Mouse (Mus musculus) MEL (cell line): ENCODE data around the gene Mtmr4.

Experiments
- CHD1 ChIP-seq: IDR thresholded peaks from 2 replicates; pipeline ENCODE4 v1.6.1; 2012; ENCODE audit warnings: low read depth, mild to moderate bottlenecking, inconsistent platforms, low read length, improper control_type of control experiment
- CTCF ChIP-seq, 3 experiments: IDR thresholded peaks in 2 of 3; conservative IDR thresholded peaks in 1 of 3; 2 replicates each; pipeline ENCODE4 v1.5.1; 2011 to 2012; ENCODE audit warnings: low read length in 3 of 3, low read depth in 2 of 3, mild to moderate bottlenecking in 2 of 3, improper control_type of control experiment in 1 of 3, inconsistent platforms in 1 of 3, mixed read lengths in 1 of 3, moderate library complexity in 1 of 3; ENCODE audit not compliant: control insufficient read depth in 1 of 3, insufficient read depth in 1 of 3, poor library complexity in 1 of 3, severe bottlenecking in 1 of 3
- KAT2A ChIP-seq: conservative IDR thresholded peaks from 2 replicates; pipeline ENCODE4 v1.6.1; 2012; ENCODE audit warnings: low read depth, low read length, improper control_type of control experiment, inconsistent platforms
- MAX ChIP-seq: IDR thresholded peaks from 2 replicates; pipeline ENCODE4 v1.6.1; 2011; ENCODE audit warnings: low read length, improper control_type of control experiment
- MAZ ChIP-seq: IDR thresholded peaks from 2 replicates; pipeline ENCODE4 v1.6.1; 2012; ENCODE audit warnings: low read depth, mild to moderate bottlenecking, inconsistent platforms, low read length, improper control_type of control experiment
- MXI1 ChIP-seq: IDR thresholded peaks from 2 replicates; pipeline ENCODE4 v1.6.1; 2011; ENCODE audit warnings: mild to moderate bottlenecking, low read depth, low read length, improper control_type of control experiment
- NRF1 ChIP-seq: IDR thresholded peaks from 2 replicates; pipeline ENCODE4 v1.6.1; 2014; ENCODE audit warnings: low read depth, mild to moderate bottlenecking, inconsistent platforms, low read length, improper control_type of control experiment, moderate library complexity; ENCODE audit not compliant: poor library complexity, insufficient read depth, severe bottlenecking
- POLR2A ChIP-seq, 2 experiments: IDR thresholded peaks; 2 replicates each; pipeline ENCODE4 v1.6.1; 2011 to 2012; ENCODE audit warnings: low read length in 2 of 2, mild to moderate bottlenecking in 2 of 2, control low read depth in 1 of 2, improper control_type of control experiment in 1 of 2, low read depth in 1 of 2, moderate library complexity in 1 of 2; ENCODE audit not compliant: control insufficient read depth in 1 of 2, insufficient read depth in 1 of 2, poor library complexity in 1 of 2
- TAL1 ChIP-seq: IDR thresholded peaks from 2 replicates; pipeline ENCODE4 v1.6.1; 2012; ENCODE audit warnings: mild to moderate bottlenecking, inconsistent platforms, low read length, moderate library complexity, mixed read lengths
- TCF12 ChIP-seq: IDR thresholded peaks from 2 replicates; pipeline ENCODE4 v1.6.1; 2014; ENCODE audit warnings: low read depth, mild to moderate bottlenecking, inconsistent platforms, low read length, improper control_type of control experiment, moderate library complexity
- UBTF ChIP-seq: IDR thresholded peaks from 2 replicates; pipeline ENCODE4 v1.6.1; 2012; ENCODE audit warnings: low read depth, mild to moderate bottlenecking, inconsistent platforms, low read length, improper control_type of control experiment, moderate library complexity, borderline replicate concordance; ENCODE audit not compliant: insufficient read depth
- USF1 ChIP-seq: IDR thresholded peaks from 2 replicates; pipeline ENCODE4 v1.6.1; 2014; ENCODE audit warnings: low read depth, mild to moderate bottlenecking, inconsistent platforms, low read length, improper control_type of control experiment, moderate library complexity

- no peak for TF ChIP-seq CTCF (IDR thresholded peaks at IDR 0.05 in 2 of 3, conservative IDR thresholded peaks at IDR 0.05 in 1 of 3; ENCODE audit: control insufficient read depth in 1 of 3, insufficient read depth in 1 of 3, low read depth in 2 of 3, low read length in 3 of 3, poor library complexity in 1 of 3, severe bottlenecking in 1 of 3)
- no peak for TF ChIP-seq POLR2A (IDR thresholded peaks at IDR 0.05; ENCODE audit: control insufficient read depth in 1 of 2, insufficient read depth in 1 of 2, low read depth in 1 of 2, low read length in 2 of 2, poor library complexity in 1 of 2)
- TF ChIP-seq MXI1 = no peak
- no peak for TF ChIP-seq TCF12
- TF ChIP-seq CHD1 = no peak
- TF ChIP-seq MAX = no peak
- no peak for TF ChIP-seq NRF1
- no peak for TF ChIP-seq KAT2A
- no peak for TF ChIP-seq TAL1
- TF ChIP-seq MAZ = no peak
- no peak for TF ChIP-seq UBTF
- no peak for TF ChIP-seq USF1
Measured at GRCm38 (mm10) chr11:87577601-87578248, 14.2 kb upstream of the Mtmr4 start.
